Mouse (Mus musculus) kidney, adult 2 months (tissue): ENCODE data around the gene Rrh.

Experiments
- CTCF ChIP-seq: fragments of 200-500 bp; conservative IDR thresholded peaks from 2 replicates; pipeline ENCODE4 v1.5.1; 2011; ENCODE audit warnings: low read depth, mild to moderate bottlenecking, control low read depth, low read length, moderate library complexity, mixed read lengths; ENCODE audit not compliant: insufficient read depth, insufficient read length
- POLR2A ChIP-seq: fragments of 200-500 bp; IDR thresholded peaks from one replicate; pipeline ENCODE4 v1.6.1; 2011; ENCODE audit warnings: low read depth, low read length, control low read depth

DNA sequence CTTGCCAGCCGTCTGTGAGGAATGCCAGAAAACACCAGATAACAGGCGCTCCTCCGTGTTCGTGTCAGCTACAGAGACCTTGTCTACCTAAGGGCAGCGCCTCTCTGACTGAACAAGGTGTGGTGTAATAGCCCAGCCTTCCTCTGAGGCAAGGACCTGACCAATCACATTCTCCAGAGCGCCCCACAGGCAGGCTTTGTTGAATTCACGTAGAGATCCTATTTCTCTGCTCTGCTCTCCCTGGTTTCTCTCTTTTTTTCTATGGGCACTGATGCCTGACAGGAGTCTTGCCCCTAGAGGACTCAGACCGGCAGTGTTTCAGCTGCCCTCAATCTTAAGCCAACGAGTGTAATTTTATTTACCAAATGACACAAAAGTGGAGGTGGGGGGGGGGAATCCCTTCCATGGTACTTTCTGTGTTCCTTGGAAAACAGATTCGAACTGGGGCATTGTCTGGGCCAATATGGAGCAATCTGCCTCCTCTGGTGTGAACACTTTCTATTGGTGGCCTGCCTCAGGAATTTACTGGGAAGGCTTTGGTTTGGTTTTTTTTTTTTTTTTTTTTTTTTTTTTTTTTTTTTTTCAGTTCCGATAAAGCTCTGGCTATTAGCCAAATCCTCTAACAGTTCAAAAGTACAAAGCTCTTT is 13.8 kb upstream of the Rrh start:
- TF ChIP-seq POLR2A (no peak), CTCF (0 out of 2 replicates have a peak, but pooled peaks have one; percentile 16)
